Mouse (Mus musculus) v-Abl transformed pro-B cells (cell line): ENCODE data around the gene Eya3.
"Not testable (repeated sequence)": the region's sequence is repeated elsewhere in the genome, so short reads cannot be mapped to it uniquely, and the experiment has no call there.

Experiments
- in situ Hi-C, 2 experiments: fragments of 400-800 bp; cut with MboI; formaldehyde crosslinking; loops; one replicate each; pipeline ENCODE4 v1.15.1; 2025; ENCODE audit not compliant: unreplicated experiment in 2 of 2

Gene Eya3

GRCm38 (mm10) chr4:132734766-132735165 is 96.0 kb downstream of the Eya3 start:
- in situ Hi-C loops = loop anchor here in 1 of 2 experiments (5.0 kb wide), 2 partner anchors 33 to 88 kb away; partner anchors contain the start of gene Rpa2

DNA sequence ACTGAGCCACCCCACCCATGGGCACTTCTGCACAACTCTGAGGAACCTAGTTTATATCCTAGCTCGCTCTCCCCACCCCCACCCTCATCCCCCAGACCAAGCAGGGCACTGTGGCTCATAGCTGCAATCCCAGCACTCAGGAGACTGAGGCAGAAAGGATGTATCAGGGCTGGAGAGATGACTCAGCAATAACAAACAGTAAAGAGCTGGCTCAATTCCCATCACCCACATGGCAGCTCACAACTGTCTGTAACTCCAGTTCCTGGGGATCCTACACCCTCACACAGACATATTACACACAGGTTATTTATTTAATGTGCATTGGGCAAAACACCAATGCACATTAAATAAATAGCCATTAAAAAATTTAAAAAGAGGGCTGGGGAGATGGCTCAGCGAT is 96.6 kb downstream of the Eya3 start:
- in situ Hi-C loops = no loop called here

- in situ Hi-C loops = no loop called here
These were observed 97.1 kb downstream of the Eya3 start for GRCm38 (mm10) chr4:132735894-132736293.

- in situ Hi-C loops = not testable (repeated sequence)
These were observed 98.4 kb downstream of the Eya3 start for GRCm38 (mm10) chr4:132737154-132737553.

GRCm38 (mm10) chr4:132741491-132741890 is 102.7 kb downstream of the Eya3 start:
- in situ Hi-C loops = no loop called here

- in situ Hi-C loops = no loop called here
These were observed 105.5 kb downstream of the Eya3 start for GRCm38 (mm10) chr4:132743992-132744911.

DNA sequence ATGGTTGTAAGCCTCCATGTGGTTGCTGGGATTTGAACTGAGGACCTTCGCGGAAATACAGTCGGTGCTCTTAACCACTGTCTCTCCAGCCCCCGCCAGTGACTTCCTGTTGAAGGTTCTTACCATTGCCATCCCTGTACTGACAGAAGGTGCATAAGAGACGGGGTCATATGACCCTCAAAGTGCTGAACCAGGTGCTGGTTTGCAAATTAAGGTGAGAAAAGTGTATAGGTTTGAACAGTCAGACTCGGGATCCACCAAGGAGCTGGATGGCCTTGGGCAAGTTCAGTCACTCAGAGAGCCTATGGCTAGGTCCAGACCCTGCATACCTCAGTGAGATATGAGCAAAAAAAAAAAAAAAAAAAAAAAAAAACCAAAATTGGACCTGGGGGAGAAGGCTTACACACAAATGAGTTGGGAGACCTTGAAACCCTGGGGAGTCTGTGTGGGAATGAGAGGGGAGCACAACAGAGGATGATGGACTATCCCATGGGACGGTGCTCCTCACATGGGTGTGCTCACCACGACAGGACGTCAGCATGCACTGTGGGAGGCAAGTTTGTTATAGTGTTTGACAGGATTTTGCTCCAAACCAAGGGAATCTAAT is 108.2 kb downstream of the Eya3 start:
- in situ Hi-C loops = no loop called here

GRCm38 (mm10) chr4:132747664-132748259 is 109.0 kb downstream of the Eya3 start:
- in situ Hi-C loops = no loop called here

GRCm38 (mm10) chr4:132748778-132749177 is 110.0 kb downstream of the Eya3 start:
- in situ Hi-C loops = no loop called here

GRCm38 (mm10) chr4:132749258-132749982 is 110.6 kb downstream of the Eya3 start:
- in situ Hi-C loops = no loop called here

DNA sequence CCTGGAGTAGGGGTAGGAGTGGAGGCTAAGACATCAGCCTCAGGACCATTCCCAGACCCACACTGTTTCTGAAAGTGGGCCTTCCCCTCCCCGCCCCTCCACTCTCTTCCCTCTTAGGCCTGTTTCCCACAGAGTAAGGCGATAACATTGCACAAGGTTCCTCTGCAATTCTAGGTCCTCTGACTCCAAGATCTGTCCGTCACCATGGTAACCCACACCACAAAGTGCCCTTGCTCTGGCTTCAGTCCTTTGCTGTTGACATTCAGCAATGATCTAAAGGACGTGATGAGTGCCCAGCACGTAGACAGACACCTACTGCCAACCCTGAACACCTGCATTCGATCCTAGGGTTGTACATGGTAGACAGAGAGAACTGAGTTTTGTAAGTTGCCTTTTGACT is 114.2 kb downstream of the Eya3 start:
- in situ Hi-C loops = no loop called here

- in situ Hi-C loops = no loop called here
These were observed 118.2 kb downstream of the Eya3 start, which contains the start of gene Smpdl3b for GRCm38 (mm10) chr4:132756974-132757373. TSS of gene Smpdl3b (minus strand) at chr4:132757252.

DNA sequence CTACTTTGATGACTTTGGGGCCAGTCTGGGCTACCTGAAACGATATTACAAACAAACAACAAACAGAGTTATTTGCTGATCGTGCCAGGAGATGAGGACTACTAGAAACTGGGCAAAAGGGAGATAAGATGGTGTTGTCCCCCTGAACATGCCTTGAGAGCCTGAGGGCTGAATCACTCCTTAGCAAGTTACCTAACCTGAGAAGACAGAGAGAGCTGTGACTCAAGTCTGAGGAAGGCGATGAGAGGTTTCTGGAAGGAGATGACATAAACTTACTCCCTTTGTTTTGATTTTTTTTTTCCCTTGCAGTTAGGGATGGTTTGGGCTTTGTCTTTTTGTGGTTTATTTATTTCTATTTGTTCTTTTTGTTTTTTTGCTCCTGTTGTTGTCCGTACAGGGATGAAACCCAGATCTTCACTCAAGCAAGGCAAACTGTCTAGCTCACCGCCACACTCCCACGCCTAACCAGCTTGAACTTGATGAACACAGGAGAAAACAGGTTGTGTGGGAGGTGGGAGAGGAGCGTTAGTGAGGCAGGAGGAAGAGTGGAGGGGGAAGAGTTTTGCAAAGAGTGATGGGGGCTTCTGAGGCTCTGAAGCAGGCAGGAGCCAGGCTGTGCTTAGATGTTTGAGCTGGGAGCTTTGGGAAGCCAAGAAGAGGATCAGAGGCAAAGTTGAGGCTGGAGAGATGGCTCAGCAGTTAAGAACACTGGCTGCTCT is 119.0 kb downstream of the Eya3 start:
- in situ Hi-C loops = no loop called here

GRCm38 (mm10) chr4:132760296-132760695 is 121.5 kb downstream of the Eya3 start:
- in situ Hi-C loops = no loop called here

DNA sequence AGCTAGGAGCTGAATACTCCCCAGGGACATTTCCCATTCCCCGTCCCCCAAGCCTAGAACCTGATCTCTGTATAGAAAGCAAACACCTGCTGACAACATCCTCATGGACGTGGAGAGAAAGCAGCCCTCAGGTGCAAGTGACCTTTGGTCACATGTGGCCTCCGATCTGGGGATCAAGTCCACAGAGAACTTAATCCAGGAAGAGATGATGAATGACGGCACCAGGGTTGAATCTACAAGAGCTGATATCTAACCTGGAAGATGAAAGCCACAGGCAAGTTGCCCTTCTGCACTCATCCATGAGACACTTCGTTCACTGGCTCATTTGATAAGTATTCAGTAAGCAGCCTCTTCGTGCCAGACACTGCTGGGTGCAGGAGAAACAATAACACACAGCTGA is 123.8 kb downstream of the Eya3 start:
- in situ Hi-C loops = no loop called here

- in situ Hi-C loops = not testable (repeated sequence)
These were observed 124.3 kb downstream of the Eya3 start for GRCm38 (mm10) chr4:132763125-132763524.

DNA sequence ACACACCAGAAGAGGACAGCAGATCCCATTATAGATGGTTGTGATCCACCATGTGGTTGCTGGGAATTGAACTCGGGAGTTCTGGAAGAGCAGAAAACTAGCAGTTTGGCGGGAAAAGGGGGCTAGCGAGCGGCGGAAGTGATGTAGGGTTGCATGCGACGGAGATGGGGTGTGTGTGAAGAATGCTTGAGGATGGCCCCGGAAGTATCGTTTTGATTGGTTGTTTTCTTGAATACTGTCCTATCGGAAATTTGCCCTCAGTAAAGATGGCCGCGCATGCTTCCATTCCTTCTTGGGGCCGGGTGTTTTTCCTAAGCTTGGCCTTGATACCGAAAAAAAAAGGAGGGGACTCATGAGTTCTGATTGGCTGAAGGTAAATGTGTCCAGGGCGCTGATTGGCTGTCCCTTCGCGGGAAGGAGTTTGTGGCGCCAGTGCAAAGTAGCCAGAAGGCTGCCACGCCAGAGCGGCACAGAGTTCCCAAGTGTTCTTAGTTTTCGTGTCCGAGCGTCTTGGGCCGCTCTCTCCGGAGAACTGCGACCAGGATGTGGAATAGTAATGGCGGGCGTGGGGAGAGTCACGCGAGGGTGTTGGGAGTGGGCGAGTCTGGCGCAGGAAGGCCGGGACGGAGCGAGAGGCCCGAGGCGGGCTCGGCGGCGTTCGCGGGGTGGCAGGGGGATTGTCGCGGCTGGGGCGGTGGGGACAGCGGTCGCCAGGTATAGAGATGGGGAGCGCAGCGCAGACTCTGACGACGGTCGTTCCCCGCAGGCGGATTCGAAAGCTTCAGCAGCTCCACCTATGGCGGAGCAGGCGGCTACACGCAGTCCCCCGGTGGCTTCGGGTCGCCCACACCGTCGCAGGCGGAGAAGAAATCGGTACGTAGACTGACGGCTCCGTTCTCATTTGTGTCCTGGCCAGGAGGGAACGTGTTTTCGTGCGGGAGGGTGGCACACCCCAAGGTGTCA is 129.4 kb downstream of the Eya3 start, which contains the start of gene Rpa2:
TSS of gene Rpa2 (plus strand) at position 419 of the 963 bp plus-strand sequence.
- in situ Hi-C loops = loop anchor here in 1 of 2 experiments (5.0 kb wide), 1 partner anchor 36 kb away; the partner anchor contains the start of gene Xkr8

GRCm38 (mm10) chr4:132771776-132772175 is 133.0 kb downstream of the Eya3 start:
- in situ Hi-C loops = loop anchor here in 1 of 2 experiments (5.0 kb wide), 1 partner anchor 161 kb away; no protein-coding TSS in a partner anchor
